Mouse (Mus musculus): ENCODE measurements around the gene Tmem43.

- TF ChIP-seq CTCF (IDR thresholded peaks at IDR 0.05; ENCODE audit: borderline replicate concordance, control insufficient read depth, extremely low read depth, insufficient read depth, low read length, poor library complexity) (no peak), POLR2A (IDR thresholded peaks at IDR 0.05; ENCODE audit: control insufficient read depth, extremely low read depth, insufficient read depth, low read length, poor library complexity) (no peak)
Measured at GRCm38 (mm10) chr6:91527227-91527860, 53.8 kb downstream of the Tmem43 start.

All from thymus, adult 2 months (tissue).